Mouse (Mus musculus): Measurements from ENCODE around the gene Tpo. TPM values are rescaled to one million over a fixed set of nuclear protein-coding genes. Genes with fewer than 3 reads are reported as not detected.

Tpo gene
- polyA plus RNA-seq, 1 experiment from 2014 or later, result 0.08 TPM

- Histone ChIP-seq H3K27ac (replicated peaks) (no peak overlapping the region), H3K27me3 (no peaks in the 10 kb centered on the region), H3K4me1 (0 out of 2 replicates have a peak, but pooled peaks cover 4% of the 10 kb centered on the region), H3K4me3 (replicated peaks) (no peak overlapping the region), H3K36me3 (peaks cover 69% of the 10 kb centered on the region), H3K9ac (no peak overlapping the region), H3K9me3 (replicated peaks) (no peaks in the 10 kb centered on the region), H3K4me2 (replicated peaks) (no peak overlapping the region)
- ATAC-seq (ENCODE audit: insufficient number of reproducible peaks, low FRiP score, low TSS enrichment, low read depth), result no peak
- 88% methylated on average over 9 of the region's 9 CpGs for WGBS
Observed at GRCm38 (mm10) chr12:30015501-30015900, 116.9 kb downstream of the Tpo start.

DNA sequence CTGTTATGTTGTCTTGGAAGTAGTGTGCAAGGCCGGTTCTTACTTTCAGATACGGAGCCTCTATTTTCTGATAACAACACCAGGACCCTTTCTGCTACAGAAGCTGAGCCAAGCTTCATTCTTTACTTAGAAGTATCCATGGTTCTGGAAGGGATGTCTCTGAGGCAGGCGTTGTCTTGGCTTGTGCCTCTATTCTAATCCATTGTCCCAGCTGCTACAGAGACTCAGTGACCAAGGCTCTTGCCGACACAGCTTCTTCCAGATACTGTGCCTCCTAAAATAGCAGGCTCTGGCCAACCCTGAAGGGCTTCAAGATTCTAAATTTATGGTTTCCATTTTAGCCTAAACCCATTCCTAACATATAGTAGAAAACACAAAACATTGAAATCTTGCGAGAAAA is 123.7 kb downstream of the Tpo start:
- Histone ChIP-seq H3K4me2 (replicated peaks) (no peak overlapping the region), H3K36me3 (peaks cover 75% of the 10 kb centered on the region), H3K27ac (replicated peaks) (no peak overlapping the region), H3K9ac (no peak overlapping the region), H3K4me3 (replicated peaks) (no peak overlapping the region), H3K4me1 (no peaks in the 10 kb centered on the region; the same call in 1 of the 2 replicates), H3K27me3 (no peaks in the 10 kb centered on the region), H3K9me3 (replicated peaks) (no peaks in the 10 kb centered on the region)
- ATAC-seq (ENCODE audit: insufficient number of reproducible peaks, low FRiP score, low TSS enrichment, low read depth), result no peak
- 84% methylated on average over 5 of the region's 5 CpGs for WGBS

GRCm38 (mm10) chr12:30006586-30006985 is 125.8 kb downstream of the Tpo start:
- Histone ChIP-seq H3K9ac (no peak overlapping the region), H3K36me3 (peaks cover 73% of the 10 kb centered on the region), H3K4me1 (no peaks in the 10 kb centered on the region; the same call in 1 of the 2 replicates), H3K27ac (replicated peaks) (no peak overlapping the region), H3K4me2 (replicated peaks) (no peak overlapping the region), H3K4me3 (replicated peaks) (no peak overlapping the region), H3K27me3 (no peaks in the 10 kb centered on the region), H3K9me3 (replicated peaks) (no peaks in the 10 kb centered on the region)
- WGBS, result 87% methylated on average over 9 of the region's 9 CpGs
- ATAC-seq (ENCODE audit: insufficient number of reproducible peaks, low FRiP score, low TSS enrichment, low read depth), result no peak

Other genes with a start within 250 kb of the Tpo start
- 90.6 and 94.8 TPM in 2 replicates for gene Pxdn, start 195.0 kb downstream of the Tpo start, polyA plus RNA-seq (2015; fragmentation: Nextera tagmentation; extraction: Ambion mirVana)
- 1.8 and 3.3 TPM in 2 replicates for gene Sntg2, start 240.8 kb upstream of the Tpo start, polyA plus RNA-seq (2015; fragmentation: Nextera tagmentation; extraction: Ambion mirVana)